Mouse (Mus musculus): ENCODE results near the gene Zyx.

DNA sequence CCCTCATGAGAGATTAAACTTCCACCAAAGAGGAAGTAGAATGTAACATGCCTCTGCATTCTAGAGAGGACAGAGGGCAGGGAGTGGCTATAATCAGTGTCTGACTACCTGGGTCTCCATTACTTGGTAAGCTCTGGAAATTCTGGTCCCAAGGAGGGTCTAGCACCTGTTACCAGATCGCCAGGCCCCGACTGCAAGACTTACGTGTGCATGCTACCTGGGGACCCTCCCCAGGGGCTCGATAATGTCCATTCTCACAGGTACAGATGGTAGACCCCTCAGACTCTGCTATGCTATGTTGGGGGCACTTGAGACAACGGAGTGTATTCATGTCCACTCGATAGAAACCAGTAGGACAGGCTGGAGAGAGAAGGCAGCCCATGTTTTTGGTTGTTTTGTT is 15.8 kb downstream of the Zyx start:
- no peak for TF ChIP-seq CTCF (IDR thresholded peaks at IDR 0.05; ENCODE audit: low read depth)
- TF ChIP-seq EP300 (optimal IDR thresholded peaks at IDR 0.05): no peak
